Mouse (Mus musculus): Measurements from ENCODE around the gene Ptbp1.

- no peak for TF ChIP-seq POLR2A (IDR thresholded peaks at IDR 0.05; ENCODE audit: low read depth, low read length)
- no peak for TF ChIP-seq CTCF (IDR thresholded peaks at IDR 0.05; ENCODE audit: extremely low read depth, insufficient read length, insufficient replicate concordance, low read depth, low read length)
Observed at GRCm38 (mm10) chr10:79871845-79872244, 17.6 kb downstream of the Ptbp1 start.
